Mouse (Mus musculus) heart, embryonic 14.5 days (tissue): ENCODE measurements around the gene Slc34a1. TPM values are rescaled to one million over a fixed set of nuclear protein-coding genes. Genes with fewer than 3 reads are reported as not detected.

Experiments
- ATAC-seq: fragments of 200-750 bp; cut with Nextera tagmentation; 2 replicates; pipeline ENCODE4 v1.8.0; 2017; ENCODE audit warnings: low read depth, moderate TSS enrichment; ENCODE audit not compliant: insufficient number of reproducible peaks, insufficient read depth, low FRiP score
- H3K27ac ChIP-seq, 2 experiments: fragments of 200-500 bp in 1 of 2; fragments of 300-500 bp in 1 of 2; sonication (generic) in 1 of 2; replicated peaks in 1 of 2; 2 replicates each; pipeline ENCODE4 v1.5.1; 2012 to 2014; ENCODE audit warnings: low read depth in 2 of 2, low read length in 2 of 2, control low read depth in 1 of 2, mild to moderate bottlenecking in 1 of 2, mixed read lengths in 1 of 2; ENCODE audit not compliant: control insufficient read depth in 1 of 2, insufficient read depth in 1 of 2
- H3K27me3 ChIP-seq: fragments of 300-500 bp; sonication (generic); 2 replicates; pipeline ENCODE4 v1.6.1; 2014; ENCODE audit warnings: mild to moderate bottlenecking, low read length, control low read depth; ENCODE audit not compliant: control insufficient read depth, insufficient read depth
- H3K36me3 ChIP-seq: fragments of 300-500 bp; sonication (generic); 2 replicates; pipeline ENCODE4 v1.6.1; 2014; ENCODE audit warnings: mild to moderate bottlenecking, control low read depth, low read length, mixed read lengths; ENCODE audit not compliant: control insufficient read depth, insufficient read depth
- H3K4me1 ChIP-seq, 2 experiments: fragments of 200-500 bp in 1 of 2; fragments of 300-500 bp in 1 of 2; sonication (generic) in 1 of 2; 2 replicates each; pipeline ENCODE4 v1.6.1; 2012 to 2014; ENCODE audit warnings: low read length in 2 of 2, control low read depth in 1 of 2, mixed read lengths in 1 of 2; ENCODE audit not compliant: control insufficient read depth in 2 of 2, insufficient read depth in 2 of 2
- H3K4me2 ChIP-seq: fragments of 300-500 bp; sonication (generic); 2 replicates; pipeline ENCODE4 v1.6.1; 2014; ENCODE audit warnings: mild to moderate bottlenecking, low read length
- H3K4me3 ChIP-seq, 2 experiments: fragments of 200-500 bp in 1 of 2; fragments of 300-500 bp in 1 of 2; sonication (generic) in 1 of 2; 2 replicates each; pipeline ENCODE4 v1.5.1; 2012 to 2014; ENCODE audit warnings: low read length in 2 of 2, mild to moderate bottlenecking in 2 of 2, control low read depth in 1 of 2, low read depth in 1 of 2, moderate library complexity in 1 of 2; ENCODE audit not compliant: control insufficient read depth in 1 of 2, insufficient read depth in 1 of 2
- H3K9ac ChIP-seq: fragments of 300-500 bp; sonication (generic); 2 replicates; pipeline ENCODE4 v1.6.1; 2014; ENCODE audit warnings: mild to moderate bottlenecking, low read length
- H3K9me3 ChIP-seq: fragments of 300-500 bp; sonication (generic); 2 replicates; pipeline ENCODE4 v1.6.1; 2016; ENCODE audit warnings: low read length, control low read depth; ENCODE audit not compliant: control insufficient read depth
- WGBS: fragments of 180-500 bp; shearing (Covaris S2); extraction: QIAGEN DNeasy Blood & Tissue Kit; methylation state at CpG from one replicate; pipeline ENCODE4 v1.1.7; 2014; 5-methylcytosine and 5-hydroxymethylcytosine counted together
- microRNA-seq: library from miRNA; unstranded; fragments of <30 nt; microRNA quantifications from one replicate; pipeline ENCODE4, GENCODE M21; 2016
- polyA plus RNA-seq: library from polyadenylated mRNA; unstranded; fragments of >200 nt; fragmentation: Nextera tagmentation; extraction: Ambion mirVana; gene quantifications from 2 replicates; pipeline ENCODE4 v1.2.1, GENCODE M21; 2014

Slc34a1 gene
- polyA plus RNA-seq, 1 experiment from 2014 or later = not detected

DNA sequence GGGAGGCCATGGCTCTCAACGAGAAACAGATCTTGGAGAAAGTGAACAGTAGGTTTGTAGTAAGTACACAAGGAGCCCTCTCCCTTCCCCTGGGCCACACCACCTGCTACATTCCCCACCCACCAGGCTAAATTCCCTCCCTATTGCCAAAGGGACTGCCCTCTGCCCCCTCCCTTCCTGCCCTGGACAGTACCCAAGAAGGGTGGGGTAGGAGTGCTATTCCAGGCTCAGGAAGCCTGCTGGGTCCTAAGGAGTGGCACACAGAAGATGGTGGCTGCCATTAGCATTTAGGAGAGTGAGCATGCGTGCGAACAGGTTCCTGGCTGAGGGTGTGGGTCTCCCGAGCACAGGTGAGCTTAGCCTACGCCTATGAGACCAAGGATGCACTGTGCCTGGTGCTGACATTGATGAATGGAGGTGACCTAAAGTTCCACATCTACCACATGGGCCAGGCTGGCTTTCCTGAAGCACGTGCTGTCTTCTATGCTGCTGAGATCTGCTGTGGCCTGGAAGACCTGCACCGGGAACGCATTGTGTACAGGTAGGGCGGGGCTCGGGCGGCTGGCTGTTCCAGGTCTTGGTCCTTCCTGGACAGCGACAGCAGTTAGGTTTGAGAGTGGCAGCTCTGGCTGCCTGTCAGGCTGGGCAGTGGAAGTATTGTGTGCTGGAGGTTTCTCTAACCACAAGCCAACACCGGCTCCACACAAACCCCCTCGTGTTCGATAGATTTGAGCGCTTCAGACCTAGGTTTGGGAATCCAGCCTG is 54.0 kb downstream of the Slc34a1 start:
- Histone ChIP-seq H3K4me1 (peaks cover 0 to 11% of the 10 kb centered on the region in 2 experiments; a peak in 2 of 4 replicates), H3K27me3 (no peaks in the 10 kb centered on the region), H3K36me3 (peaks cover 74% of the 10 kb centered on the region), H3K9me3 (no peaks in the 10 kb centered on the region), H3K27ac (no peak overlapping the region), H3K9ac (no peak overlapping the region), H3K4me3 (no peak overlapping the region), H3K4me2 (no peak overlapping the region)
- 93% methylated on average over 16 of the region's 16 CpGs for WGBS
- no peak for ATAC-seq

DNA sequence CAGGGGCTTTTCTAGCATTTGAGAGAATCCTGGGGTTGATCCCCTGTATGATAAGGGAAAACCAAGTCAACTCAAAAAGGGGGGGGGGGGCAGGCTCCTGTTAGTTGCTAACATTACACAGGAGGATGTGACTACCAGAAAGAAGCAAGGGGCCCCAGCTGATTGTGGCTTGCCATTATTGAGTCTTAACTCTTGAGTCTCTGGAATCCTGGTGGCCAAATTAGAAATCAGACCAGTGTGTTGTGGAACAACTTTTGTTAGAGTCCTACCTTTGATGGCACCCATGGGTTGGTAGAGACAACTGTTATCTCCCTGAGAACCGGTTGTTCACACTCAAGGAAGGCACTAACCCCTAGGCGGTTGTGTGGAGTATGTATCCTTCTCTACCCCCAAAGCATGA is 65.0 kb downstream of the Slc34a1 start:
- Histone ChIP-seq H3K4me2 (no peak overlapping the region), H3K9me3 (no peaks in the 10 kb centered on the region), H3K9ac (no peak overlapping the region), H3K36me3 (peaks cover 42% of the 10 kb centered on the region), H3K4me3 (no peak overlapping the region), H3K4me1 (peaks cover 3 to 14% of the 10 kb centered on the region in 2 experiments; a peak in 3 of 4 replicates), H3K27ac (no peak overlapping the region), H3K27me3 (peaks cover 17% of the 10 kb centered on the region)
- 51% methylated on average over 2 of the region's 2 CpGs for whole genome bisulfite sequencing
- ATAC-seq = no peak

- Histone ChIP-seq H3K4me3 (peak overlapping the region; percentile 57 to 61), H3K36me3 (peaks cover 37% of the 10 kb centered on the region), H3K9ac (peak overlapping the region; percentile 76), H3K4me2 (peak overlapping the region; percentile 98), H3K27ac (no peak overlapping the region), H3K27me3 (peaks cover 17% of the 10 kb centered on the region), H3K4me1 (peaks cover 3 to 14% of the 10 kb centered on the region in 2 experiments; a peak in 3 of 4 replicates), H3K9me3 (no peaks in the 10 kb centered on the region)
- WGBS = 16% methylated on average over 14 of the region's 14 CpGs
- ATAC-seq = no peak
Measured at GRCm38 (mm10) chr13:55463399-55464026, 65.5 kb downstream of the Slc34a1 start.

DNA sequence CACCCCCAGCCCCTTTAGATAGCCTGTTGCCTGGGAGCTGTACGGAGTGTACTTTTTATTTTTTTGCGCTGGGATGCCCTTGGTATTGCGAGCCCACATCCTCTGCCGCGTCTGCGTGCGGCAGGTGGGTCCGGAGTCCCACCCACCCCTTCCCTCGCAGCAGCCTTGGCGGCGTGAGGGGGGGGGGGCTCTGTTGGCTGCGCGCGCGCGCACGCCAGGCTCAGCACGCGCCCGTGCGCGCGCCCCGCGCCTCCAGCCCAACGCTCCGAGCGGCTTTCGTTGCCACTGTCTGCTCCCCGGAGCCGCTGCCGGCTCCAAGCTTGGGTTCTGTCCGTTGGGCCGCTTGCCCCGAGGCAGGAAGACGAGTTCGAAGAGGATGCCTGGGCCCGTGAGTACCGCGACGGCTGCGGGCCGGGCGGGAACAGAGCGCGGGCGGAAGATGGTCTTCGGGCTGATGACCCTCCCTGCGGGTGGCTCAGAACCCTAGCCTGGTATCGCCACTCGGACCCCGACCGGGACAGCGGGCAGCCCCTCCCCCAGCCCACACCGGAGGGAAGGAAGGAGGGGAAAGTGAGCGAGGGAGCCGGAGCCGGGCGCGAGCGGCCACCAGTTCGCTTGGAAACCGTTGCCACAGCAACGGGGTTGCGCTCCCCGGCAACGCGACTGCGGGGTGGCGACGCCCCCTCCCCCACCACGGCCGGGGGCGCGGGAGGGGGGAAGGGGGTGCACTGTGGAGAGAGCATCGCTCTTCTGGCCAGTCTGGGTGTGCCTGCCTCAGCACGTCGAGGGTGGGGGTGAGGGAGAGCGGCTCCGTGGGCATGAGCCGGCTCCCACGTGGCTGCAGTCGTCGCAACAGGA is 66.3 kb downstream of the Slc34a1 start, which contains the start of gene Prr7:
Prr7 (plus strand) TSS at position 241 of the 858 bp plus-strand sequence.
- H3K9me3 ChIP-seq = no peaks in the 10 kb centered on the region
- H3K9ac ChIP-seq = peak within 1 kb of the TSS; percentile 76
- H3K27ac ChIP-seq = no peak within 1 kb of the TSS
- H3K4me2 ChIP-seq = peak within 1 kb of the TSS; percentile 98
- H3K27me3 ChIP-seq = peaks cover 24% of the 10 kb centered on the region
- H3K4me1 ChIP-seq = peaks cover 3 to 14% of the 10 kb centered on the region in 2 experiments; a peak in 3 of 4 replicates
- ATAC-seq = peak; percentile 27; the same call in 1 of the 2 replicates
- peak within 1 kb of the TSS; percentile 57 to 61 for H3K4me3 ChIP-seq
- peaks cover 29% of the 10 kb centered on the region for H3K36me3 ChIP-seq
- under 1% methylated on average over 67 of the region's 84 CpGs for WGBS

- 29% methylated on average over 3 of the region's 3 CpGs for WGBS
Measured at GRCm38 (mm10) chr13:55465184-55465583, 67.2 kb downstream of the Slc34a1 start.

More at GRCm38 (mm10) chr13:55465184-55465583, 67.2 kb downstream of the Slc34a1 start:
- H3K4me1 ChIP-seq = peaks cover 3 to 14% of the 10 kb centered on the region in 2 experiments; a peak in 3 of 4 replicates
- no peak overlapping the region for H3K4me2 ChIP-seq
- H3K9ac ChIP-seq = no peak overlapping the region
- H3K4me3 ChIP-seq = no peak overlapping the region
- no peak for ATAC-seq
- H3K9me3 ChIP-seq = no peaks in the 10 kb centered on the region
- H3K27me3 ChIP-seq = peaks cover 33% of the 10 kb centered on the region
- no peak overlapping the region for H3K27ac ChIP-seq
- peaks cover 20% of the 10 kb centered on the region for H3K36me3 ChIP-seq

Small RNA genes within 50 kb of the gene (microRNA-seq; reads per million reads assigned to microRNA genes)
- 0.84 reads per million for gene Mir6943

Other genes with a start within 250 kb of the Slc34a1 start
- 0.39 and 0.40 TPM in 2 replicates for gene Fgfr4, start 245.5 kb upstream of the Slc34a1 start, polyA plus RNA-seq
- 53.5 and 57.3 TPM in 2 replicates for gene Nsd1, start 188.4 kb upstream of the Slc34a1 start, polyA plus RNA-seq
- gene Prelid1, start 77.7 kb upstream of the Slc34a1 start, polyA plus RNA-seq = 369 and 389 TPM in 2 replicates
- gene Rab24, start 76.2 kb upstream of the Slc34a1 start, polyA plus RNA-seq = 73.1 and 78.7 TPM in 2 replicates
- 20.4 and 22.3 TPM in 2 replicates for gene Mxd3, start 68.4 kb upstream of the Slc34a1 start, polyA plus RNA-seq
- gene Lman2, start 35.4 kb upstream of the Slc34a1 start, polyA plus RNA-seq = 69.5 and 73.6 TPM in 2 replicates
- 0.45 and 0.50 TPM in 2 replicates for gene Rgs14, start 28.5 kb upstream of the Slc34a1 start, polyA plus RNA-seq
- not detected in 2 replicates for gene Pfn3, start 17.0 kb downstream of the Slc34a1 start, polyA plus RNA-seq
- gene F12, start 28.6 kb downstream of the Slc34a1 start, polyA plus RNA-seq = not detected in 2 replicates
- 20.6 and 23.6 TPM in 2 replicates for gene Grk6, start 46.9 kb downstream of the Slc34a1 start, polyA plus RNA-seq
- gene Prr7, start 66.1 kb downstream of the Slc34a1 start, polyA plus RNA-seq = 0.24 and 0.30 TPM in 2 replicates
- gene Dbn1, start 89.9 kb downstream of the Slc34a1 start, polyA plus RNA-seq = 51.8 and 53.5 TPM in 2 replicates
- 329 and 370 TPM in 2 replicates for gene Pdlim7, start 115.5 kb downstream of the Slc34a1 start, polyA plus RNA-seq
- 1.3 and 1.4 TPM in 2 replicates for gene Dok3, start 131.1 kb downstream of the Slc34a1 start, polyA plus RNA-seq
- 27.8 and 28.9 TPM in 2 replicates for gene Ddx41, start 138.5 kb downstream of the Slc34a1 start, polyA plus RNA-seq
- gene Fam193b, start 172.9 kb downstream of the Slc34a1 start, polyA plus RNA-seq = 16.8 and 19.5 TPM in 2 replicates
- gene Tmed9, start 175.5 kb downstream of the Slc34a1 start, polyA plus RNA-seq = 35.0 and 58.4 TPM in 2 replicates
- gene B4galt7, start 201.7 kb downstream of the Slc34a1 start, polyA plus RNA-seq = 16.4 and 17.2 TPM in 2 replicates
- 35.3 and 41.2 TPM in 2 replicates for gene Caml, start 224.8 kb downstream of the Slc34a1 start, polyA plus RNA-seq
- 22.0 and 22.8 TPM in 2 replicates for gene Ddx46, start 236.8 kb downstream of the Slc34a1 start, polyA plus RNA-seq